Mouse (Mus musculus) forebrain, embryonic 16.5 days (tissue): ENCODE data around the gene Ackr2. TPM values are rescaled to one million over a fixed set of nuclear protein-coding genes. Genes with fewer than 3 reads are reported as not detected.

ENCODE experiments used
- ATAC-seq: fragments of 200-750 bp; cut with Nextera tagmentation; 2 replicates; pipeline ENCODE4 v1.8.0; 2017; ENCODE audit warnings: mild to moderate bottlenecking, moderate library complexity
- H3K27ac ChIP-seq: fragments of 300-500 bp; sonication (generic); 2 replicates; pipeline ENCODE4 v1.5.1; 2014; ENCODE audit warnings: low read length, control low read depth
- H3K27me3 ChIP-seq: fragments of 300-500 bp; sonication (generic); replicated peaks from 2 replicates; pipeline ENCODE4 v1.6.1; 2014; ENCODE audit warnings: low read length; ENCODE audit not compliant: control insufficient read depth, insufficient read depth
- H3K36me3 ChIP-seq: fragments of 300-500 bp; sonication (generic); 2 replicates; pipeline ENCODE4 v1.6.1; 2014; ENCODE audit not compliant: control insufficient read depth, insufficient read depth
- H3K4me1 ChIP-seq: fragments of 300-500 bp; sonication (generic); replicated peaks from 2 replicates; pipeline ENCODE4 v1.6.1; 2014; ENCODE audit warnings: low read length; ENCODE audit not compliant: control insufficient read depth, insufficient read depth
- H3K4me2 ChIP-seq: fragments of 300-500 bp; sonication (generic); 2 replicates; pipeline ENCODE4 v1.6.1; 2014; ENCODE audit warnings: mild to moderate bottlenecking, low read length, control low read depth
- H3K4me3 ChIP-seq: fragments of 300-500 bp; sonication (generic); replicated peaks from 2 replicates; pipeline ENCODE4 v1.5.1; 2014; ENCODE audit warnings: mild to moderate bottlenecking, low read length, control low read depth
- H3K9ac ChIP-seq: fragments of 300-500 bp; sonication (generic); replicated peaks from 2 replicates; pipeline ENCODE4 v1.6.1; 2014; ENCODE audit warnings: low read depth, low read length, control low read depth
- H3K9me3 ChIP-seq: fragments of 300-500 bp; sonication (generic); 2 replicates; pipeline ENCODE4 v1.6.1; 2016; ENCODE audit warnings: low read length; ENCODE audit not compliant: control insufficient read depth
- WGBS: fragments of 180-500 bp; shearing (Covaris S2); extraction: QIAGEN DNeasy Blood & Tissue Kit; methylation state at CpG from one replicate; pipeline ENCODE4 v1.1.7; 2014; 5-methylcytosine and 5-hydroxymethylcytosine counted together
- polyA plus RNA-seq: library from polyadenylated mRNA; unstranded; fragments of >200 nt; fragmentation: Nextera tagmentation; extraction: Ambion mirVana; gene quantifications from 2 replicates; pipeline ENCODE4 v1.2.1, GENCODE M21; 2015

Ackr2 gene
- polyA plus RNA-seq, 1 experiment from 2014 or later, result 2.6 TPM

- no peak overlapping the region for H3K27ac ChIP-seq
- no peak for ATAC-seq
- 78% methylated on average over 5 of the region's 5 CpGs for WGBS
- no peak overlapping the region for H3K4me3 ChIP-seq
- no peaks in the 10 kb centered on the region for H3K36me3 ChIP-seq
- no peaks in the 10 kb centered on the region for H3K4me1 ChIP-seq
- H3K9me3 ChIP-seq, result no peaks in the 10 kb centered on the region
- H3K9ac ChIP-seq, result no peak overlapping the region
- no peaks in the 10 kb centered on the region for H3K27me3 ChIP-seq
- H3K4me2 ChIP-seq, result no peak overlapping the region
Observed at GRCm38 (mm10) chr9:121900282-121900855, 2.2 kb downstream of the Ackr2 start.

GRCm38 (mm10) chr9:121901710-121902700, 3.9 kb downstream of the Ackr2 start:
- WGBS, result 79% methylated on average over 5 of the region's 5 CpGs

GRCm38 (mm10) chr9:121903476-121904305, 5.5 kb downstream of the Ackr2 start:
- ATAC-seq, result no peak
- H3K4me2 ChIP-seq, result no peak overlapping the region
- H3K27me3 ChIP-seq, result no peaks in the 10 kb centered on the region
- no peaks in the 10 kb centered on the region for H3K4me1 ChIP-seq
- 76% methylated on average over 8 of the region's 8 CpGs for WGBS
- H3K4me3 ChIP-seq, result no peak overlapping the region
- H3K9ac ChIP-seq, result no peak overlapping the region
- no peaks in the 10 kb centered on the region for H3K9me3 ChIP-seq
- H3K27ac ChIP-seq, result no peak overlapping the region
- no peaks in the 10 kb centered on the region for H3K36me3 ChIP-seq

More at GRCm38 (mm10) chr9:121901710-121902700, 3.9 kb downstream of the Ackr2 start:
- Histone ChIP-seq H3K9me3 (no peaks in the 10 kb centered on the region), H3K4me3 (no peak overlapping the region), H3K27me3 (no peaks in the 10 kb centered on the region), H3K9ac (no peak overlapping the region), H3K4me1 (no peaks in the 10 kb centered on the region), H3K4me2 (no peak overlapping the region), H3K36me3 (no peaks in the 10 kb centered on the region), H3K27ac (no peak overlapping the region)
- no peak for ATAC-seq

- Histone ChIP-seq H3K27ac (no peak overlapping the region), H3K27me3 (no peaks in the 10 kb centered on the region), H3K4me3 (no peak overlapping the region), H3K9ac (no peak overlapping the region), H3K36me3 (no peaks in the 10 kb centered on the region), H3K4me2 (no peak overlapping the region), H3K4me1 (no peaks in the 10 kb centered on the region), H3K9me3 (no peaks in the 10 kb centered on the region)
- no peak for ATAC-seq
- 83% methylated on average over 4 of the region's 4 CpGs for WGBS
Observed at GRCm38 (mm10) chr9:121904319-121904718, 6.2 kb downstream of the Ackr2 start.

GRCm38 (mm10) chr9:121904946-121905345, 6.8 kb downstream of the Ackr2 start:
- no peaks in the 10 kb centered on the region for H3K9me3 ChIP-seq
- no peak overlapping the region for H3K4me3 ChIP-seq
- H3K27me3 ChIP-seq, result no peaks in the 10 kb centered on the region
- no peak for ATAC-seq
- WGBS, result 88% methylated on average over 7 of the region's 7 CpGs
- no peak overlapping the region for H3K9ac ChIP-seq
- H3K4me1 ChIP-seq, result no peaks in the 10 kb centered on the region
- H3K4me2 ChIP-seq, result no peak overlapping the region
- no peaks in the 10 kb centered on the region for H3K36me3 ChIP-seq
- H3K27ac ChIP-seq, result no peak overlapping the region

GRCm38 (mm10) chr9:121905556-121906185, 7.5 kb downstream of the Ackr2 start:
- H3K4me2 ChIP-seq, result no peak overlapping the region
- H3K27me3 ChIP-seq, result no peaks in the 10 kb centered on the region
- H3K9me3 ChIP-seq, result no peaks in the 10 kb centered on the region
- ATAC-seq, result no peak
- H3K4me3 ChIP-seq, result no peak overlapping the region
- H3K36me3 ChIP-seq, result no peaks in the 10 kb centered on the region
- H3K27ac ChIP-seq, result no peak overlapping the region
- no peaks in the 10 kb centered on the region for H3K4me1 ChIP-seq
- WGBS, result 70% methylated on average over 4 of the region's 4 CpGs
- no peak overlapping the region for H3K9ac ChIP-seq

- Histone ChIP-seq H3K9me3 (no peaks in the 10 kb centered on the region), H3K4me2 (no peak overlapping the region), H3K27me3 (no peaks in the 10 kb centered on the region), H3K4me1 (no peaks in the 10 kb centered on the region), H3K36me3 (no peaks in the 10 kb centered on the region), H3K27ac (no peak overlapping the region), H3K9ac (no peak overlapping the region), H3K4me3 (no peak overlapping the region)
- no peak for ATAC-seq
- 85% methylated on average over 5 of the region's 5 CpGs for WGBS
Observed at GRCm38 (mm10) chr9:121906456-121906855, 8.3 kb downstream of the Ackr2 start.

- ATAC-seq, result no peak
- Histone ChIP-seq H3K4me3 (no peak overlapping the region), H3K4me2 (no peak overlapping the region), H3K36me3 (no peaks in the 10 kb centered on the region), H3K9me3 (no peaks in the 10 kb centered on the region), H3K9ac (no peak overlapping the region), H3K27me3 (no peaks in the 10 kb centered on the region), H3K27ac (no peak overlapping the region), H3K4me1 (no peaks in the 10 kb centered on the region)
- WGBS, result 76% methylated on average over 10 of the region's 10 CpGs
Observed at GRCm38 (mm10) chr9:121907356-121908070, 9.4 kb downstream of the Ackr2 start.
